Mouse (Mus musculus) CH12.LX (cell line): ENCODE data around the gene Agpat4. TPM values are rescaled to one million over a fixed set of nuclear protein-coding genes. Genes with fewer than 3 reads are reported as not detected.

Experiments
- DNase-seq: peaks from one replicate; pipeline ENCODE4 v3.0.0-alpha.2; 2013; ENCODE audit errors: extremely low read depth
- H3K27ac ChIP-seq: 2 replicates; pipeline ENCODE4 v1.5.1; 2012; ENCODE audit warnings: low read depth, mild to moderate bottlenecking, control low read depth, moderate library complexity; ENCODE audit not compliant: insufficient read depth
- H3K27me3 ChIP-seq: replicated peaks from 2 replicates; pipeline ENCODE3; 2012; ENCODE audit warnings: inconsistent platforms
- H3K36me3 ChIP-seq, 2 experiments: replicated peaks in 1 of 2; 2 replicates each; pipeline versions ENCODE3 to v1.6.1; 2012; ENCODE audit warnings: inconsistent platforms in 1 of 2, low read length in 1 of 2, mild to moderate bottlenecking in 1 of 2, mixed read lengths in 1 of 2, moderate library complexity in 1 of 2; ENCODE audit not compliant: control insufficient read depth in 1 of 2, insufficient read depth in 1 of 2
- H3K4me1 ChIP-seq, 2 experiments: 2 replicates each; pipeline ENCODE4 v1.6.1; 2012; ENCODE audit warnings: inconsistent platforms in 1 of 2, moderate library complexity in 1 of 2; ENCODE audit not compliant: insufficient read depth in 2 of 2, control insufficient read depth in 1 of 2
- H3K4me2 ChIP-seq: 2 replicates; pipeline ENCODE4 v1.6.1; 2012; ENCODE audit warnings: low read depth, mild to moderate bottlenecking, control low read depth; ENCODE audit not compliant: poor library complexity, insufficient read depth, severe bottlenecking
- H3K4me3 ChIP-seq, 3 experiments: fragments of 150-350 bp in 1 of 3; sonication (generic) in 1 of 3; replicated peaks in 1 of 3; 2 replicates each; pipeline versions ENCODE3 to v1.5.1; 2011 to 2012; ENCODE audit warnings: low read depth in 2 of 3, low read length in 2 of 3, mild to moderate bottlenecking in 2 of 3, moderate library complexity in 2 of 3, control low read depth in 1 of 3, improper control_type of control experiment in 1 of 3, inconsistent platforms in 1 of 3, mixed read lengths in 1 of 3; ENCODE audit not compliant: poor library complexity in 1 of 3
- H3K79me2 ChIP-seq: replicated peaks from 2 replicates; pipeline ENCODE4 v1.6.1; 2012; ENCODE audit warnings: mild to moderate bottlenecking, moderate library complexity; ENCODE audit not compliant: control insufficient read depth, poor library complexity, insufficient read depth, severe bottlenecking; ENCODE audit errors: extremely low read depth
- H3K9ac ChIP-seq: 2 replicates; pipeline ENCODE4 v1.6.1; 2012; ENCODE audit warnings: low read depth, mild to moderate bottlenecking, control low read depth, moderate library complexity; ENCODE audit not compliant: insufficient read depth
- H3K9me3 ChIP-seq: replicated peaks from 2 replicates; pipeline ENCODE3; 2012; ENCODE audit warnings: low read length, inconsistent platforms, mixed read lengths
- BHLHE40 ChIP-seq: IDR thresholded peaks from 2 replicates; pipeline ENCODE4 v1.6.1; 2011; ENCODE audit warnings: mild to moderate bottlenecking, low read depth, low read length, improper control_type of control experiment
- CHD1 ChIP-seq: IDR thresholded peaks from 2 replicates; pipeline ENCODE4 v1.6.1; 2012; ENCODE audit warnings: low read depth, low read length, improper control_type of control experiment, inconsistent platforms
- CHD2 ChIP-seq: IDR thresholded peaks from 2 replicates; pipeline ENCODE4 v1.6.1; 2011; ENCODE audit warnings: low read length, improper control_type of control experiment
- CTCF ChIP-seq, 2 experiments: IDR thresholded peaks in 1 of 2; conservative IDR thresholded peaks in 1 of 2; 2 replicates each; pipeline ENCODE4 v1.5.1; 2011 to 2012; ENCODE audit warnings: low read depth in 2 of 2, low read length in 2 of 2, improper control_type of control experiment in 1 of 2, inconsistent platforms in 1 of 2, mild to moderate bottlenecking in 1 of 2, moderate library complexity in 1 of 2
- E2F4 ChIP-seq: IDR thresholded peaks from 2 replicates; pipeline ENCODE4 v1.6.1; 2011; ENCODE audit warnings: low read depth, low read length, improper control_type of control experiment; ENCODE audit not compliant: insufficient replicate concordance
- ELF1 ChIP-seq: IDR thresholded peaks from 2 replicates; pipeline ENCODE4 v1.6.1; 2014; ENCODE audit warnings: low read depth, mild to moderate bottlenecking, inconsistent platforms, low read length, improper control_type of control experiment
- EP300 ChIP-seq: IDR thresholded peaks from 2 replicates; pipeline ENCODE4 v1.6.1; 2011; ENCODE audit warnings: low read length, improper control_type of control experiment
- ETS1 ChIP-seq: conservative IDR thresholded peaks from 2 replicates; pipeline ENCODE4 v1.6.1; 2012; ENCODE audit warnings: low read depth, mild to moderate bottlenecking, inconsistent platforms, low read length, improper control_type of control experiment, moderate library complexity
- GABPA ChIP-seq: IDR thresholded peaks from 2 replicates; pipeline ENCODE4 v1.6.1; 2012; ENCODE audit warnings: low read depth, low read length, improper control_type of control experiment, inconsistent platforms; ENCODE audit not compliant: insufficient replicate concordance
- HCFC1 ChIP-seq: IDR thresholded peaks from 2 replicates; pipeline ENCODE4 v1.6.1; 2012; ENCODE audit warnings: low read depth, mild to moderate bottlenecking, inconsistent platforms, low read length, improper control_type of control experiment
- IRF4 ChIP-seq: IDR thresholded peaks from 2 replicates; pipeline ENCODE4 v1.6.1; 2014; ENCODE audit warnings: low read depth, mild to moderate bottlenecking, inconsistent platforms, low read length, improper control_type of control experiment
- JUN ChIP-seq: IDR thresholded peaks from 2 replicates; pipeline ENCODE4 v1.6.1; 2011; ENCODE audit warnings: low read depth, mild to moderate bottlenecking, low read length, improper control_type of control experiment, moderate library complexity; ENCODE audit not compliant: insufficient read depth
- JUND ChIP-seq: conservative IDR thresholded peaks from 2 replicates; pipeline ENCODE4 v1.6.1; 2011; ENCODE audit warnings: low read depth, low read length, improper control_type of control experiment
- KAT2A ChIP-seq: IDR thresholded peaks from 2 replicates; pipeline ENCODE4 v1.6.1; 2012; ENCODE audit warnings: low read length, improper control_type of control experiment, inconsistent platforms; ENCODE audit not compliant: insufficient replicate concordance
- MAFK ChIP-seq: IDR thresholded peaks from 2 replicates; pipeline ENCODE4 v1.6.1; 2011; ENCODE audit warnings: low read length, improper control_type of control experiment; ENCODE audit not compliant: insufficient replicate concordance
- MAX ChIP-seq: IDR thresholded peaks from 2 replicates; pipeline ENCODE4 v1.6.1; 2011; ENCODE audit warnings: low read length, improper control_type of control experiment
- MAZ ChIP-seq: IDR thresholded peaks from 2 replicates; pipeline ENCODE4 v1.6.1; 2012; ENCODE audit warnings: low read depth, mild to moderate bottlenecking, inconsistent platforms, low read length, improper control_type of control experiment, moderate library complexity
- MEF2A ChIP-seq: IDR thresholded peaks from 2 replicates; pipeline ENCODE4 v1.6.1; 2014; ENCODE audit warnings: low read depth, mild to moderate bottlenecking, inconsistent platforms, low read length, improper control_type of control experiment, borderline replicate concordance
- MXI1 ChIP-seq: IDR thresholded peaks from 2 replicates; pipeline ENCODE4 v1.6.1; 2011; ENCODE audit warnings: mild to moderate bottlenecking, low read depth, low read length, improper control_type of control experiment
- MYC ChIP-seq: IDR thresholded peaks from 2 replicates; pipeline ENCODE4 v1.6.1; 2011; ENCODE audit warnings: low read depth, mild to moderate bottlenecking, improper control_type of control experiment, low read length
- NELFE ChIP-seq: IDR thresholded peaks from 2 replicates; pipeline ENCODE4 v1.6.1; 2011; ENCODE audit warnings: low read depth, low read length, improper control_type of control experiment
- NRF1 ChIP-seq: IDR thresholded peaks from 2 replicates; pipeline ENCODE4 v1.6.1; 2014; ENCODE audit warnings: low read depth, mild to moderate bottlenecking, inconsistent platforms, low read length, improper control_type of control experiment, moderate library complexity
- PAX5 ChIP-seq: IDR thresholded peaks from 2 replicates; pipeline ENCODE4 v1.6.1; 2012; ENCODE audit warnings: low read length, inconsistent platforms, mixed read lengths
- POLR2A ChIP-seq: IDR thresholded peaks from 2 replicates; pipeline ENCODE4 v1.6.1; 2011; ENCODE audit warnings: low read depth, mild to moderate bottlenecking, improper control_type of control experiment, low read length
- POLR2AphosphoS2 ChIP-seq: IDR thresholded peaks from 2 replicates; pipeline ENCODE4 v1.6.1; 2011; ENCODE audit warnings: low read depth, low read length, improper control_type of control experiment
- RAD21 ChIP-seq: IDR thresholded peaks from 2 replicates; pipeline ENCODE4 v1.6.1; 2011; ENCODE audit warnings: low read depth, mild to moderate bottlenecking, low read length, improper control_type of control experiment, moderate library complexity
- RCOR1 ChIP-seq: conservative IDR thresholded peaks from 2 replicates; pipeline ENCODE4 v1.6.1; 2012; ENCODE audit warnings: low read depth, mild to moderate bottlenecking, inconsistent platforms, low read length, improper control_type of control experiment
- SIN3A ChIP-seq: IDR thresholded peaks from 2 replicates; pipeline ENCODE4 v1.6.1; 2012; ENCODE audit warnings: low read length, improper control_type of control experiment, inconsistent platforms
- SMC3 ChIP-seq: IDR thresholded peaks from 2 replicates; pipeline ENCODE4 v1.6.1; 2011; ENCODE audit warnings: low read depth, low read length, improper control_type of control experiment
- TBP ChIP-seq: conservative IDR thresholded peaks from 2 replicates; pipeline ENCODE4 v1.6.1; 2011; ENCODE audit warnings: low read depth, low read length, improper control_type of control experiment
- TCF12 ChIP-seq: IDR thresholded peaks from 2 replicates; pipeline ENCODE4 v1.6.1; 2014; ENCODE audit warnings: low read depth, mild to moderate bottlenecking, inconsistent platforms, low read length, improper control_type of control experiment
- UBTF ChIP-seq: IDR thresholded peaks from 2 replicates; pipeline ENCODE4 v1.6.1; 2012; ENCODE audit warnings: low read depth, mild to moderate bottlenecking, inconsistent platforms, low read length, improper control_type of control experiment, moderate library complexity
- USF1 ChIP-seq: IDR thresholded peaks from 2 replicates; pipeline ENCODE4 v1.6.1; 2014; ENCODE audit warnings: low read depth, mild to moderate bottlenecking, inconsistent platforms, low read length, improper control_type of control experiment
- USF2 ChIP-seq: conservative IDR thresholded peaks from 2 replicates; pipeline ENCODE4 v1.6.1; 2011; ENCODE audit warnings: low read depth, low read length, improper control_type of control experiment
- ZC3H11A ChIP-seq: IDR thresholded peaks from 2 replicates; pipeline ENCODE4 v1.6.1; 2012; ENCODE audit warnings: low read depth, mild to moderate bottlenecking, inconsistent platforms, low read length, improper control_type of control experiment
- ZKSCAN1 ChIP-seq: IDR thresholded peaks from 2 replicates; pipeline ENCODE4 v1.6.1; 2012; ENCODE audit warnings: low read depth, inconsistent platforms, low read length, improper control_type of control experiment, borderline replicate concordance
- ZMIZ1 ChIP-seq: IDR thresholded peaks from 2 replicates; pipeline ENCODE4 v1.6.1; 2012; ENCODE audit warnings: low read depth, mild to moderate bottlenecking, inconsistent platforms, low read length, improper control_type of control experiment
- ZNF384 ChIP-seq: IDR thresholded peaks from 2 replicates; pipeline ENCODE4 v1.6.1; 2012; ENCODE audit warnings: low read depth, low read length, improper control_type of control experiment, inconsistent platforms
- dilution Hi-C: fragments of 300-500 bp; cut with MboI; formaldehyde crosslinking; loops from 2 replicates; pipeline ENCODE4 v1.14.3; 2020; ENCODE audit warnings: low sequenced_read_pairs; ENCODE audit not compliant: extremely low pct_unique_long_range_greater_than_20kb, extremely low pct_ligation_motif_present
- in situ Hi-C: fragments of 300-500 bp; cut with MboI; formaldehyde crosslinking; loops from 3 replicates; pipeline ENCODE4 v1.14.3; 2019; ENCODE audit warnings: low sequenced_read_pairs, low pct_ligation_motif_present, low pct_unique_long_range_greater_than_20kb, mixed read lengths
- polyA plus RNA-seq: library from polyadenylated mRNA; unstranded; fragments of >175 nt; gene quantifications from 2 replicates; pipeline ENCODE4 v1.2.1, GENCODE M21; 2012; ENCODE audit warnings: low read depth; ENCODE audit not compliant: insufficient read length
- total RNA-seq, 2 experiments: library from RNA; depleted of rRNA; stranded (reverse); fragments of 300-350 nt in 1 of 2; fragments of >200 nt in 1 of 2; gene quantifications; 2 replicates each; pipeline ENCODE4 v1.2.3; 2012 to 2014

Gene Agpat4
- total and polyA plus RNA-seq, 3 experiments, result 34.7 to 83.2 (median 44.5) TPM

DNA sequence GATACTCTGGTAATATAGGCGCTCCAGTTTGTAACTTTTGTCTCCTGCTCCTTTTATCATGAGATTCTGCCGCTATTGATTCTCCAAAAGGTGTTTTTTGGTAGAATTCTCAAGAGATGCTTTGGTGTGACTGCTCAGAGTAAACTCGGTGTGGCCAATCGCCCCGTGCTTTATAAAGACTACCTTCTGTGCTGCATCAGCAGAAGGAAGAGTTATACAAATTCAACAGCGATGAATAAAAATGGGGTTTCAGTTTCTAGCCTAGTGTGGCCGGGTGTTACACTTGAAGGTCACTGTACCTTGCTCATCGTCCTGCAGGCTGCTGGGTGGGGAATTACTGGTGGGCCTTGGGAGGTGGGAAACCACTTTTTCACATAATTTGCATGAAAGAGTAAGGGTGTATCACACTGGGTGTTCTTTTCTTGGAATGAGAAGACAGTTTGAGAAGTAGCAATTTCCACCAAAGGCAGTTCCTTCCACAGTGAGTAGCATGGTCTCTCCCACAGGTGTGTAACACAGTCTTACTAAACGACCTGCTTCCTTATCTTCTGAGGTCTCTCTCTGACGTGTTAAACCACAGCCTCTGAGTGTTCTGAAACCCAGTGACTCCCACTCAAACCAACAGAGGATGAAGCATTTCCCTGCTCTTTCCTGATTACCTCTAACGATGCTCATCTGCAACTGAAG lies 46.6 kb downstream of the Agpat4 start:
- DNase-seq, result peak; percentile 94
- TF ChIP-seq MEF2A, result peak; percentile 86
- TF ChIP-seq USF1, result no peak
- TF ChIP-seq CHD1, result no peak
- TF ChIP-seq USF2, result no peak
- no peak for TF ChIP-seq MAX
- TF ChIP-seq MYC, result peak; percentile 79
- peak; percentile 0; the same call in 1 of the 2 replicates for TF ChIP-seq RAD21
- TF ChIP-seq ZMIZ1, result no peak
- TF ChIP-seq HCFC1, result no peak; the same call in 1 of the 2 replicates
- TF ChIP-seq PAX5, result no peak
- no peak for TF ChIP-seq KAT2A
- peak; percentile 88 for TF ChIP-seq MAFK
- TF ChIP-seq ETS1, result peak; percentile 97
- peak; percentile 49; the same call in 1 of the 2 replicates for TF ChIP-seq ELF1
- no peak for TF ChIP-seq MXI1
- peak; percentile 90 for TF ChIP-seq IRF4
- peak; percentile 73 for TF ChIP-seq BHLHE40
- TF ChIP-seq UBTF, result no peak
- peak; percentile 90 for TF ChIP-seq JUND
- peak; percentile 97 for TF ChIP-seq TCF12
- TF ChIP-seq E2F4, result no peak
- peak; percentile 87 for TF ChIP-seq TBP
- TF ChIP-seq NRF1, result no peak
- peak; percentile 7; the same call in 1 of the 2 replicates for TF ChIP-seq SMC3
- TF ChIP-seq POLR2A, result peak; percentile 50; the same call in 1 of the 2 replicates
- peak; percentile 73 for TF ChIP-seq JUN
- peak; percentile 92 for TF ChIP-seq EP300
- TF ChIP-seq GABPA, result no peak
- TF ChIP-seq ZKSCAN1, result no peak
- TF ChIP-seq ZC3H11A, result no peak
- TF ChIP-seq POLR2AphosphoS2, result no peak
- 0 out of 2 replicates have a peak, but pooled peaks have one; percentile 55 for TF ChIP-seq RCOR1
- TF ChIP-seq NELFE, result no peak
- no peak for TF ChIP-seq ZNF384
- TF ChIP-seq CHD2, result no peak
- TF ChIP-seq CTCF (conservative IDR thresholded peaks at IDR 0.05 in 1 of 2, IDR thresholded peaks at IDR 0.05 in 1 of 2; ENCODE audit: low read depth in 2 of 2, low read length in 2 of 2), result no peak
- TF ChIP-seq SIN3A, result no peak
- no peak for TF ChIP-seq MAZ
- H3K4me2 ChIP-seq, result peak overlapping the region; percentile 53
- H3K27ac ChIP-seq, result peak overlapping the region; percentile 96
- peaks cover 61 to 98% of the 10 kb centered on the region in 2 experiments for H3K4me1 ChIP-seq
- no peaks in the 10 kb centered on the region for H3K27me3 ChIP-seq
- dilution Hi-C loops (no loop called here), in situ Hi-C loops (loop anchor here (10.0 to 25.0 kb wide), 2 partner anchors 200 to 597 kb away; partner anchors contain the start of gene Igf2r)
- H3K79me2 ChIP-seq, result peaks cover 26% of the 10 kb centered on the region
- peak overlapping the region; percentile 33; the same call in 1 of the 2 replicates for H3K9ac ChIP-seq
- H3K4me3 ChIP-seq, result peak overlapping the region in 1 of 3 experiments; percentile 0
- peaks cover 0 to 38% of the 10 kb centered on the region in 2 experiments for H3K36me3 ChIP-seq
- no peaks in the 10 kb centered on the region for H3K9me3 ChIP-seq
